Mouse (Mus musculus) cerebellum, adult (tissue): ENCODE data around the gene Ift52.

Experiments
- ATAC-seq: cut with Nextera tagmentation; 2 replicates; pipeline ENCODE4 v1.9.2; 2017; ENCODE audit warnings: mild to moderate bottlenecking, moderate library complexity, mixed read lengths; ENCODE audit not compliant: insufficient number of reproducible peaks, low FRiP score, low TSS enrichment

Ift52 gene

DNA sequence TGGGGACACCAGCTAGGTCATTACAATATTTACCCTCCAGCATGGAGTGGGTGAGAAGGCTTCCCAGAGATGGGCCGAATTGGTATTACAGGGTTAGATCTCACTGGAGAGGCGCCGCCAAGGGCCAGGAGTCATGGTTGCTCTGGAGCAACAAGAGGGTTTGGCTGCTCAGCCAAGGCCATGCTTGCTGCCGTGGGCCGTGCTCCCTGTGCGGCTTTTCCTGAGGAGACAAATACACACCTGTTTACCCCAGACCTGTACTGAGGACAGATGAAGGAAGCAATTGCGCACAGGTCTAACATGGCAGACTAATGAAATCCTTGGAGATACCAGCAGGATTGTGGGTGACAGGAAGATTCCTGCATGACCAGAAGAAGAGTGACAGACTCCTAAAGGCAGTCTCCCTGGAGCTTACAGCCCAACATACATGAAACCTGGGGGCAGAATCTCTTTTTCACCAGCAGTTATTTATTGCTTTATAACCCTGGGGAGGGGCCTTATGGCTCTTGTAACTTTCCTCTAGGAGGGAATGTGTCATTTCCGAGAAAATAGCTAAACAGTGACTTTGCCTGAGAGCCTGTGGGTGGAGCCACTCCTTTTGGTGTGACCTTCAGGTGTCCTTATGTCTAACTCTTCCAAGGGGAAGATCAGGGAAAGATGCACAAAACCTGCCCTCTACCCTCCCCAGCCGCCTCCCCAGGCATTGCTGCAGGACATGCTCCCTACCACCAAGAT, 56.0 kb downstream of the Ift52 start:
- ATAC-seq = no peak

DNA sequence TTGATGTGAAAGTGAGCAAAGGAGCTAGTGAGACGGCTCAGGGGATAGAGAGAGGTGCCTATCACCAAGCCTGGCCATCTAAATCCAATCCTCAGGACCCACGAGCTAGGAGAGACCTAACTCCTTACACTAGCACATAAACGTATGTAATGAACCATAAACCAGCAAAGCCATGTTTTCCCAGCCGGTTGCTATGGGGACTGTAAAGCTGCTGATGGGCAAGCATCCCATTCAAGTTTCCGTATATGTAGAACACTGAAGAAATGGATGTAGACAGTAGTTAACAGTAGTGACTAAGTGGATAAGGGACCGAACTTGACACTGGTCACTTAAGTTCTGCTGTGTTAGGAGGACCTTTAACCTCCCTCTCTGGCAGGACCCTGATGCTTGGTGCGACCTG, 56.9 kb downstream of the Ift52 start:
- no peak for ATAC-seq

DNA sequence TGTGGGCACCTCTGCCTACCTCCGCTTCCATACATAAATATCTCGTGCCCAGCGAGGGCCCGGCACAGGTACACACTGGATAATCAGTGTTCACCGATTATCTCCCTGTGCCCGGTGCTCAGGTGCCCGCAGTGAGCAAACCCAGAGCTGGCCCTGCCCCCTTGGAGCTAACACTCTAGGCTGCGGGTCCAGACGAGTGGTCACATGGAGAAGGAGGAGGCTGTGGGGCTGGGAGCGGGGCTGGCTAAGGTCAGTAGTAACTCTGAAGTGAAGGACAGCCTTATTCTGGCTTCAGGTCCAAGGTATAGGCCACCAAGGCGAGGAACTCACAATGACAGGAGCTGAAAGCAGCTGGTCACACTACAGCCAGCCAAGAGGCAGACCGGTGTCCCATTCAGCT, 57.7 kb downstream of the Ift52 start:
- no peak for ATAC-seq

DNA sequence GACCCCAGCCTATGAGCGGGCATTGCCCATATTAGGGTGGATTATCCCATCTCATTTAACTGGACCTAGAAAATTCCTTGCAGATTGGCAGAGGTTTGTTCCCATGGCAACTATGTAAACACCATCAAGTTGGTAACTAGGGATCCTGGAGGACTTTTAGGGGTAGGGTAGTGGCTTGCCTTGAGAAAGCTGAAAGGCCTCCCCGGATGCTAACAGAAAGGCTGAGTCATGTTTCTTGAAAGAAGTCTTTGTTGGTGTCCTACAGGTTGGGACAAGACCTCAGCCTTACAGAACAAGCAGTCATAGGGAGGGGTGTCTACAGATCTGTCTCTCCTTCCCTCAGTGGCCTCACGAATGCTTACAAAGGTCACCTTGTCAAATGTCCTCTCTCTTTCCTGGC, 58.1 kb downstream of the Ift52 start:
- ATAC-seq = no peak

DNA sequence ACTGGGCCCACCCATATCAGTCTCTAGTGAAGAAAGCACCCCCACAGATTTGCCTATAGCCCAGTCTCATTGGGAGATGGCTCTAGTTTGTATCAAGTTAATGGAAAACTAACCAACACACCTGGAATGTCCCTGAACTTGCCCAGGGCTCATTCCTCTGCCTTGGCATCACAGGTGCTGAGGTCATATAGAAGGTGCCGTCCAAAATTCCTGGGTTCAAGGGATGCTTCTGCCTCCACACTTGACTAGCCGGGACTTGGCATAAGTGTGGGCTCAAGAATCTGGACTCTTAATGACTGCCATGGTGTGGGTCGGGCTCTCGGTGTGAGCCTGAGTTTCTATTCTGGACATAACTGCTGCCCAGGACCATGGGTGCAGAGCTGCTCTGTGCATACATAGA, 61.9 kb downstream of the Ift52 start:
- ATAC-seq = no peak

DNA sequence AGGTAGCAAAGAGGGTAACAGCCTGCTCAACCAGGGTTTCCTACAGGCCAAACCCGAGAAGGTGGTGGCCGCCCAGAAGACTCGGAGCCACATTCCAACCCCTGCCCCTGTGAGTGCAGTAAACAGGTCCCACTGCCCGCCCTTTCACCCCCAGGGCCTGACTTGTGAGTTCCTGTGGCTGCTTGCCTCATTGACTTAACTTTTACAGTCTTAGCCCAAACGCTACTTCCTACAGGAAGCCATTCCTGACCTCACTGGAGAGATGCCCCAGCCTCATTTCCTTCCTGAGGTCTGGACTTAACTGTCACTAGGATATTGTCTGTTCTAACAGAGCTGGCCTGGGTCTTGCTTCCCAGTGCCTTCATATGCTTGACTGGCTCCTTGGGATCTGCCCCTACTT, 65.4 kb downstream of the Ift52 start:
- ATAC-seq = no peak

DNA sequence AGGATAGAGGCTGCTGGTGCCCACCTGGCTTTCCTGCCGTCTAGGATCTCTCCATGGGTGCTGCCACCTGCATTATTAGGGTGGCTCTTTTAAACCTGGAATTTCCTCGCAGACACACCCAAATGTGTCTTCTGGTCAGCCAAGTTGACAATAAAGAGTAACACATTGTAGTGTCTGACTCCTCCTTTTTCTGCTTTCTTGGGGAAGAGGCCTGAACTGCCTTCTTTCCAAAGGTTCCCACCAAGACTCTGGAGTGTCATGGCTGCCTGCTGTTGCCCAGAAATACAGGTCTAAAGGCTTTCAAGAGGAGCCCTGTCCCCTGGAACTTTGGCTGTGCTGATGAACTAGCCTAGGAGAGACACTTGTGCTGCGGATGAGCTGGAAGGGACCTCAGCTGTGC, 67.4 kb downstream of the Ift52 start:
- ATAC-seq = no peak

DNA sequence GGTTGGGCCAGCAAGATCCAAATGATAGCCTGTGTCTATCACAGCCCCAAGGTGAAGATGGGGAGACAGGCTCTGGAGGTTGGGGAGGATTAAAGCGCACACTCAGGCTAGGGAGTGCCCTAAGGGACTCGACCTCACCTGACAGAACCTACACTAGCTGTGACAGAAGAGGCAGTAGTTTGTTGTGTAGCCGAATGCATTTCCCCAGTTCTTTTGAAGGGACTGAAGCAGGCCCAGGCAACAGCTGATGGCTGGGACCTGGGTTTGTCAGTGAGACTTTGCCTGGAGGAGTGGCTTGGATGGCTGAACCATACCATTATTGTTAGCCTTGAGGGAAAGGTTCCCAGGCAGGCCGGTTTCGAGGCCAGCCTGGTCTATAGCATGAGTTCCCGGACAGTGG, 67.9 kb downstream of the Ift52 start:
- no peak for ATAC-seq

DNA sequence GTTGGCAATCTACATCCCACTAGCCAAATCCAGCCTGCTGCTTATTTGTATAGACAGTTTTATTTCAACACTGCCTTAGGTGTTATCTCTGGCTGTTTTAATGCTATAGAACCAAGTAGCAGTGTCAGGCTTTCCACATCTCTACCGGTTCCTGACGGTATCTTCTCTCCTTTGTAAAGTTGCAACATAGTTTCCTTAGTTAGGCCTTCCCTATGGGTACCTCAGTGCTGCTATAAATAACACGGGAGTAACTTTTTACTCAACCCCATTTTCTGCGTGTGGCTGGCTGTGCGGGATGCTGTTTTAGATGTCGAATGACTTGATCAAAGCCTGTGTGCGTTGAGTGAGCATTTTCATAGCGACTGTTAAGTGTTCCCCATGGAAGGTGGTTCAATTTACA, 69.4 kb downstream of the Ift52 start:
- ATAC-seq = no peak

DNA sequence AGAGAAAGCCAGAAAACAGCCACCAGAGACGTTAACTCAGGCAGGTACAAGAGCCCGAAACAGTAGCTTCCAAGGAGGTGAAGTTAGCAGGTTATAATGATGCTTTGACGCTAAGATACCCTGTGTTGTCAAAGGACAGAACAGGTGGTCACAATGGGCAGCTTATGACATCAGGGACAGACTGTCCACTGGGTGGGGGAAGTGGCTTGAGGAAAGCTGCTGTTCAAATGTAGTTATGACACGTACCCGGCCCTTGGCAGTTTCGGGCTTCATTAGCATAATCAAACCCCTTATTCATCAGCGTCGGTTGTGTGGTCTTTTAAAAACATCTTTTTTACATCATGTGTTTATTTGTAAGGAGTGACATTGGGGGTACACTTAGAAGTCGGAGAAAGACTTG, 70.6 kb downstream of the Ift52 start, which contains the start of gene Gtsf1l:
Gene Gtsf1l, minus strand, starts transcription at position 128 of the 400 bp plus-strand sequence.
- no peak for ATAC-seq

DNA sequence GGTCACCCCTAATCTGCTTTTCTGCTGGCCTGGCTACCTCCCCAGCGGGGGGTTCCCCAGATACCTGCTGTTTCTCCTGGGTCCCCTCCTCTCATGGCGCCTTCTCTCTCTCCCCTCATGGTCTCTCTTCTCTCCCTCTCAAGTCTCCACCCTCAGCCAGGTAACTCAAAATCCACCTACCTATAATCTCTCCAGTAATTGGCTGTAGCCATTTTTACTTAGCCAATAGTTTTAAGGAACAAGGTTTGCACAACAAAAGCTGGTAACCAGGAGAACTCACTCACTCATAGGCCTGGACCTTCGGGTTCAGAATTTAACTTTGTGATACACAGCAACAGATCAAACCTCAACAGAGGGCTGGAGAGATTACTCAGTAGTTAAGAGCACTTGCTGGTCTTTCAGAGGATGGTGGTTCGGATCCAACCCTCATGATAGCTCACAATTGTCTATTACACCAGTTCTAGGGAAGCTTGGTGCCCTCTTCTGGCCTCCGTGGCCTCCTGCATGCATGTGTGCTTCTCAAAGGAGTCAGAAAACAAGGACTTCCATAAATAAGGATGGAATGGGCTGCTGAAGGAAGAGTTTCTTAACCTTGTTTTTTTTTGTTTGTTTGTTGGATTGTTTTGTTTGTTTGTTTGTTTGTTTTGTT, 72.4 kb downstream of the Ift52 start:
- ATAC-seq = no peak

DNA sequence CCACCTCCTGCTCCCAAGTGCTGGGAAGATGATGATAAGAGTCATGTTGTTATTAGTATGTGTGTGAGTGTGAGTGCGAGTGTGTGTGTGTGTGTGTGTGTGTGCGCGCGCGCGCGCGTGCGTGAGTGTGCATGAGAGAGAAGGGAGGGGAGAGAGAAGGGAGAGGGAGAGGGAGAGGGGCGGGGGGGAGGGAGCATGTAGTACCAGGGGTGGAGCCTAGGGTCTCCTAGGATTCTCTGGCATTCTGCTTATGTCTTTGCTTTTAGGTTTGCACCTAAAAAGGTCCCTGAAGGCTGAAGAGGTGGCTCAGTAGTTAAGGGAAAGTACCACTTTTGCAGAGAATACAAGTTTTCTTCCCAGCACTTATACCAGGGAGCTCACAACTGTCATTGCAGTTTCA, 77.8 kb downstream of the Ift52 start:
- ATAC-seq = no peak
